Mouse (Mus musculus) left cerebral cortex, postnatal 4 days (tissue): ENCODE results near the gene Amn. TPM values are rescaled to one million over a fixed set of nuclear protein-coding genes. Genes with fewer than 3 reads are reported as not detected.
A peak's percentile ranks its signal among the peaks of the same experiment; 100 is the strongest.

Source experiments
- DNase-seq: peaks from one replicate; pipeline ENCODE4 v3.0.0-alpha.2; 2022
- intact Hi-C: fragments of 180-260 bp; cut with DNase I; formaldehyde crosslinking; loops from one replicate; pipeline ENCODE4 v1.15.1; 2025
- total RNA-seq, 2 experiments: library from RNA; stranded (reverse); gene quantifications; 2 replicates each; pipeline ENCODE4 v1.2.3; 2021

The Amn gene
- total RNA-seq, result 10 to 100 TPM; 15.9 to 16.3 TPM

DNA sequence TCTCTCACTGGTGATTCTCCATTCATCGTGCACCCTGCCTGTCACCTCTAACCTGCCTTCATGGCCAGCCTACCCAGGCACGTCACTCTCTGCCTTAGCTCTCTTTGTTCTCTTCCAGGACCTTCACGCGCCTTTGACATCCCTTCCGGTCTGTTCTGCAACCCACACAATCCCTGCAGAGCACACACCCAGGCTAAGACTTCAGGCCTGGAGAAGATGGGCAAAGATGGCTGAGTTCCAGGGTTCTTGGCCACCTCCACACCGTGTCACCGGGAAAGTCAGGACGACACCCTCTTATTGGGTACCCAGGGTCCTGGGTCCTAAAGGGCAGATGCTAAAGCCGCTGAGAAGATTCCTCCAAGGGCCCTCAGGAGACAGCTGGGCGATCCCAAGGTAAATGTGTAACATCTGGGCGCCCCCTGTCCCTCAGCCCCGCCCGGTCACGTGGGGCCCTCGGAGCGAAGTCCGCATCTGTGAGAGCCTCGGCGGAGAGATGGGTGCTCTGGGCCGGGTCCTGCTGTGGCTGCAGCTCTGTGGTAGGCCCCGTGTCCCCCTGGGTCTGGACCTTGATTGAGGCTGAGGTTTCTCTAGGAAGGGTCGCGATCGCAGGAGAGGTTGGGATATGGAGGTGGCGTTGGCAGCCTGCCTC is at the start of gene Amn:
Amn (plus strand) TSS at position 467 of the 649 bp plus-strand sequence.
- no peak for DNase-seq
- intact Hi-C loops, result no loop called here

- intact Hi-C loops, result no loop called here
- no peak for DNase-seq
Measured at GRCm38 (mm10) chr12:111225197-111225780, 45.6 kb upstream of the Amn start.

DNA sequence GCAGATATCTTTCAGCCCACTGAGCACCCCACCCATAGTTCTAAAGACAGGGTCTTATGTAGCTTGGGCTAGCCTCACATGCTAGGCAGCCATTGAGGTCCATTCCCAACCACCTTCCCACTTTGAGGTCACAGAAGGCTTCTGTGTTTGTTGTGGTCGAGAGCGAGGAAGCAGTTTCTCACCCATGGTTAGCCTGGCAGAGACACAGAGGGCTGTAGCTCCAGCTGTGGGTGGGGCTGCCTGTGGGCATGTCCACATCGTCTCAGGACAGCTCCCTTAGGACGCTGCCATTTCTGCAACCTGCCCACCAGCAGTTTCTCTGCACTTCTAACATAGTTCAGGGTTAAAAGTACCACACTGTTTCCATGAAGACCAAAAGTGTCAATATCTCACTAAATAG is 43.5 kb upstream of the Amn start:
- DNase-seq, result no peak
- intact Hi-C loops, result no loop called here

- no peak for DNase-seq
- intact Hi-C loops, result no loop called here
Measured at GRCm38 (mm10) chr12:111228488-111228887, 42.4 kb upstream of the Amn start.

- DNase-seq, result no peak
- intact Hi-C loops, result no loop called here
Measured at GRCm38 (mm10) chr12:111230793-111231192, 40.1 kb upstream of the Amn start.

- intact Hi-C loops, result no loop called here
- no peak for DNase-seq
Measured at GRCm38 (mm10) chr12:111233798-111234197, 37.1 kb upstream of the Amn start.

DNA sequence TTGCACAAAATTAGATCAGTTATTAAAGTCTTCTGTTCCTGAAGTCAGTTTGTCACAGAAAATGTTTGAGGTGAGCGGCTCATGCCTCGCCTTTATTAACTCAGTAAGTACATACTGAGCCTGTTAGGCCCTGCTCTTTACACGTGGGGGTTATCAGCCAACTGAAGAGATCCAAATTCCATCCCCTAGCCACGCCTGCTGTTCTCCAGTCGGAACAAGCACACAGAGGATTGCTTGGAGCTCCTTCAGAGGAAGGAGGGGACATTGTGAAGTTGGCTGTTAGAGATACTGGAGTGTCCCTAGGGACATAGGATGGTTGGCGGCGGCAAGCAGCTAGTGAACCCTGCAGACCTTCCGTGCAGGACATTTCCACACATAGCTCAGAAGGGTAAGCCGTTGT is 36.5 kb upstream of the Amn start:
- intact Hi-C loops, result no loop called here
- no peak for DNase-seq

DNA sequence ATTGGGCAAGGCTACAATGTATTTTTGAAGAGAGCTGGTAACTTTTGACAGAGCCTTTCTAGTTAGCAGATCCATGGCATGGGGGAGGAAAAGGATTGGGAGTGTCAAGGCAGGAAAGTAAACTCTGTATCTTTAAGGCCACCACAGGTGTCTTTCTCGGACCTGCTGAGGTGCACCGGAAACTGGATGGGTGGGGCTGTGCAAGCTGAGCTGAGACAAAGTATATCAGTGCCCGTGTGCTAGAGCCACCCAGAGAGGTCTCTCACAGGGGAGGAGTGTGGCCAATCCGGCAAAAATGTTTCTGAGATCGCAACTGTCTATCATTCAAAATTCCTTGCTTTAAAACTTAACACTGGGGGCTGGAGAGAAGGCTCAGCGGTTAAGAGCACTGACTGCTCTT is 35.3 kb upstream of the Amn start:
- no peak for DNase-seq
- intact Hi-C loops, result no loop called here

DNA sequence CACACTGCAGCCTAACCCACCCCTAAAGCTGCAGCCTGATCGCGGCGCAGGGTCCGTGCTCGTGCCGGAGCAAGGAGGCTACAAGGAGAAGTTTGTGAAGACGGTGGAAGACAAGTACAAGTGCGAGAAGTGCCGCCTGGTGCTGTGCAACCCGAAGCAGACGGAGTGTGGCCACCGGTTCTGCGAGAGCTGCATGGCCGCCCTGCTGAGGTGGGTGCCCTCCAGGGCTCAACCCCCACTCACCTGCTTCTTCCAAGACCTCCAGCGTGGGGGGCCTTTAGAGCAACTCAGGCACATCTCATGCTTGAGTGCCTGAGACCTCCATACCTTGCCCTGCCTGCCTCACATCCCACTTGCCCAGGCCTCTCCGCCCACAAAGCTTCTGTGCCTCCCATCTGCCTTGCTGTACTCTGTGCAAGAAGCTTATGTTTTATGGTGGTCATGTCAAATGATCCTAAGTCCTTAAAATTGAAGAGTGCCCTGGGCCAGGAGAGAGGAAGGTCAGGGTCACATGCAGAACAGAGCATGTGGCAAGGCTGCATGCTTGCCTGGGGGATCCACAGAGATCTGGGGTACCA is 33.2 kb upstream of the Amn start:
- intact Hi-C loops, result no loop called here
- DNase-seq, result no peak

GRCm38 (mm10) chr12:111238345-111238744 is 32.5 kb upstream of the Amn start:
- no peak for DNase-seq
- intact Hi-C loops, result no loop called here

DNA sequence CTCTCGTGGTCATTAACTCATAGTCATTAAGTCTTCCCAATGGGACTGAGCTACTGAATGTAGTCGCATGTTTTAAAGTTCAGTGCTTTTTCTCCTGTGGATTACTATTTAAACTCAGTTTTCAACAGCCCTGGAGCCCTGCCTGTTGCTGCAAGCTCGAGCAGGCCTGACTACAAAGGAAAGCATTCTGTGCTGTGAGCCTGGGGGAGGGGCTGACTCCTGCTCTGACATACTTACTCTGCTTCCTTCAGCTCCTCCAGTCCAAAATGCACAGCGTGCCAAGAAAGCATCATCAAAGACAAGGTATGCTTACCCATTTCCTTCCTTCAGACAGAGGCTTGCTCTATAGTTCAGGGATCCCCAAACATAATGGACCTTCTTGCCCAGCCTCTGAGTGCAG is 32.1 kb upstream of the Amn start:
- intact Hi-C loops, result no loop called here

DNA sequence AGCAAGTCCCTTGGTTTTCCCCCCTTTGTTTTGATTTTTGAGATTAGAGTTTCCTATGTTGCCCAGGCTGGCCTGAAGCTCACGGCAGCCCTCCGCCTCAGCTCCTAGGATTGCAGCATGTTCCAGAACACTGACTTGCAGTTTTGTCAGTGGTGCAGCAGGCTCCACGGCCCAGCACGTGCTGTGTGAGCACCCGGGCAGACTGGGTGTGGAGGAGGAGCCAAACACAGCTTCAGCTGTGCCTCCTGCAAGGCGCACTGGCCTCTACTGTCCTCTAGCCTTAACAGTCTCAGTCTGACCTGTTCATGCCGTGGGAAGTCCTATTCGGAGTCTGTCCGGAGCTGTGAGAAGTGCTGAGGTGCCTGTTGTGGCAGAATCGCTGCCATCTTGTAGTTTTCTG is 31.0 kb upstream of the Amn start:
- intact Hi-C loops, result no loop called here

More for the DNA sequence above, 32.1 kb upstream of the Amn start:
- peak; percentile 47 for DNase-seq

DNA sequence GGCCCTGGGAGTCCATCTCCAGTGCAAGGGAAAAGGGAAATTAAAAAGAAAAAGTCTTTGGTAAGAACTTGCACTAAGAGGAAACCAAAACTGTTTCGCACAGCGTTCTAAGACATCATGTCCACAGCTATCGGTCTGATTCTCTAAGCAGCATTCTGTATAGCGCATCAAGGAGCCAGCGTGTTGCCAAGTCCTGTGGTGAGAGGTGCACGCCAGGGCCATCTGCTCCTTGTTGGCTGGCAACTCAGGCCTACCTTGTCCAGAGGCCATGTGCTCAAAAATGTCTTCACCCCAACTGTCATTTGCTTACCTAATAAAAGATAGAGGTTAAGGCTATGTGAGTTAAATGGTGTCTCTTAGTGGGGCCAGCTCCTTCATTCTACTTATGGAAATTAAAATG is 29.0 kb upstream of the Amn start:
- intact Hi-C loops, result no loop called here
- peak; percentile 85 for DNase-seq

More for the DNA sequence above, 31.0 kb upstream of the Amn start:
- DNase-seq, result no peak

GRCm38 (mm10) chr12:111242346-111242745 is 28.5 kb upstream of the Amn start:
- intact Hi-C loops, result no loop called here
- no peak for DNase-seq

- DNase-seq, result no peak
- intact Hi-C loops, result no loop called here
Measured at GRCm38 (mm10) chr12:111243733-111244132, 27.2 kb upstream of the Amn start.

- DNase-seq, result no peak
- intact Hi-C loops, result no loop called here
Measured at GRCm38 (mm10) chr12:111245070-111245469, 25.8 kb upstream of the Amn start.

DNA sequence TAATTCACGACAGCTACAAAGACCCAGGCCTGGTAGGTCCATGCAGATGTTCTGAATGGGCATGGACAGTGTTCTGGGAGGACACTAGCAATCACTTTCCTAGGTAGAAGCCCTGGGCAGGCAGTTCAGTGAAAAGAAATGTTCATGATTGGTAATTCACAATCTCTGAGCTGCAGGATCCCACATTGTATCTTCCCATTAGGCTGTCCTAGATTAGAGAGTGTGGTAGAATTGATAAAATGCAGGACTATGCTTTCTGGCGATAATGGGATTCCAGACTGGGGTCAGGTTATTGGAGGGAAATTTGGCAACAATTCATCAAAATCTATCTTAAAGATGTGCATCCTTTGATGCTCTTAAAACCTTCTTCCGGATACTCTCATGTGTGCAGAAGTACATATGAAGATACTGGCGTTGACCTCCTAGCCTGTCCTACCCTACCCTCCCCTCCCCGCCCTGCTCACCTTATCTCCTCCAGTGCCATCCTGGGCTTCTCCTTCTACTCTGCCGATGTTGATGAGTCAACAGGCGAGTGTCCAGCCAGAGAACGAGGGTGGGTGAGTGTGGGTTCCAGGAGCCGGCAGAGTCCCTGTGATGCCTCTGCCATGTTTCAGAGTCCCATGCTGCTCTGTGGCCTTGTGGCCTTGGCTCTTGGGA is 24.0 kb upstream of the Amn start:
- no peak for DNase-seq
- intact Hi-C loops, result no loop called here

GRCm38 (mm10) chr12:111249095-111249494 is 21.8 kb upstream of the Amn start:
- intact Hi-C loops, result no loop called here
- no peak for DNase-seq

DNA sequence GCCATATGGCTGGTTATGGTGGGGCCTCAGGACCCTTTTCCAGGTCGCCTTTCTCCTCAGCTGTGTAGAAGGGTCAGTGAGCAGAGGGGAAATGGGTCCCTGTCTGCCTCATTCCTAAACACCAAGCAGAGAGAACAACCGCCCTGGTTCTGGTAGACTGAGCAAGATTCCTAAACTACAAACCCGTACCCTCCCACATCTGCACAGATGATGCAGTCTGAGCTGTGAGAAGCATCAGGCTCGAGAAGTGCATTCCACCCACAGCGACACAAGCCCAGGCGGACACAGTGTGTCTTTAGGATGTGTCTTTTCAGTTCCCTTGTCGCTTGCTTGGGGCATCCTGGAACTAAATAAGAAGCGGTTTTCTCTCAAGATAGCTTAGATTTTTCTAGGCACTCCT is 20.8 kb upstream of the Amn start:
- DNase-seq, result no peak
- intact Hi-C loops, result no loop called here

- no peak for DNase-seq
- intact Hi-C loops, result no loop called here
Measured at GRCm38 (mm10) chr12:111251227-111251626, 19.7 kb upstream of the Amn start.

GRCm38 (mm10) chr12:111263650-111264049 is 7.2 kb upstream of the Amn start:
- intact Hi-C loops, result no loop called here
- no peak for DNase-seq

DNA sequence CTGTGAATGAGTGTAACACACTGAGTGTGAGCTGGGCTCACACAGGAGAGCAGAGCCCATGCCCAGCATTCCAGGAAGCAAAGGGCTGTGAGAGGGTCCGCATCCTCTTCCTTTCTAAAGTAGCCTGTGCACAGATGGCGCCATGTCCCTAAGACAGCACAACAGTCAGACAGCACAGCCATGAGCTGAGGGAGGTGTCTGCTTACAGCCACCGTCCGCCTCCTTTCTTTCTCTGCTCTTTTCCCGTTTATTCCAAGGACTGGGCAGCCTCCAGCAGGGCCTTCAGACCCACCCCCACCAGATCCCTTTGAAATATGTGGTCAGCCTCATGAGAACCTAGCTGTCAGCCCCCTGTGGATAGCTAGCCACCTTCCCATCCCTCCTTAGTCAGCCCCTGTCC is 5.7 kb upstream of the Amn start:
- DNase-seq, result no peak
- intact Hi-C loops, result no loop called here
